Mouse (Mus musculus): ENCODE results near the gene Ppp1r3d. TPM values are rescaled to one million over a fixed set of nuclear protein-coding genes. Genes with fewer than 3 reads are reported as not detected.

The Ppp1r3d gene
- polyA plus RNA-seq, 1 experiment from 2014 or later: 1.4 TPM

- H3K27me3 ChIP-seq: no peaks in the 10 kb centered on the region
- no peak for TF ChIP-seq CTCF (IDR thresholded peaks at IDR 0.05)
- ChIA-PET CTCF (no interaction called here), POLR2A (no interaction called here)
- ATAC-seq: no peak
- no peak for DNase-seq (ENCODE audit: low read depth, low spot score)
- in situ Hi-C loops (cut with MboI; ENCODE audit: low pct_unique_long_range_greater_than_20kb): no loop called here
Measured at GRCm38 (mm10) chr2:178413481-178414260, 601 bp downstream of the Ppp1r3d start.

- ATAC-seq (no peak), DNase-seq (ENCODE audit: low read depth, low spot score) (no peak)
- ChIA-PET CTCF (no interaction called here), POLR2A (no interaction called here)
- H3K27me3 ChIP-seq: no peaks in the 10 kb centered on the region
- in situ Hi-C loops (cut with MboI; ENCODE audit: low pct_unique_long_range_greater_than_20kb): no loop called here
- TF ChIP-seq CTCF (IDR thresholded peaks at IDR 0.05): no peak
Measured at GRCm38 (mm10) chr2:178413081-178413480, 1.2 kb downstream of the Ppp1r3d start.

- in situ Hi-C loops (cut with MboI; ENCODE audit: low pct_unique_long_range_greater_than_20kb): no loop called here
- H3K27me3 ChIP-seq: no peaks in the 10 kb centered on the region
- CTCF ChIA-PET: no interaction called here
- no peak for TF ChIP-seq CTCF (IDR thresholded peaks at IDR 0.05)
- POLR2A ChIA-PET: no interaction called here
- ATAC-seq: no peak
- DNase-seq (ENCODE audit: low read depth, low spot score): no peak
Measured at GRCm38 (mm10) chr2:178412598-178412997, 1.7 kb downstream of the Ppp1r3d start.

DNA sequence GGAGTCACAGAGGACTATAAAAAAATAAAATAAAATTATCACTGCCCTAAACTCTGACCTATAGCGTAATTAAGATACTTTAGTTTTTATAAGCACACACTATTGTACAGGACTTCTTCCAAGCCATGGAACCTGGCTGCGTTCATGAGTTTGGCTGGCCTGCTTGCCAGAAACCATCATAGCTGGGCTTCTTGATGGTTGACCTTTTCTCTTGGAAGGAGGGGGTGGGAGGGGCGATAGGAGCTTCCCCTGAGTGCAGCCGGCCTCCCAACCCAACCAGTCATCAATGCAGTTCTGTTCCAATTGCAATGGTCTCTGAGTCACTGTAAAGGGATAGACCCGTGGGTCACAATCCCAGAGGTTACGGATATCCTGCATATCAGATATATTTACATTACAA, 4.0 kb downstream of the Ppp1r3d start:
- TF ChIP-seq CTCF (IDR thresholded peaks at IDR 0.05): no peak
- POLR2A ChIA-PET: no interaction called here

GRCm38 (mm10) chr2:178409024-178409423, 5.2 kb downstream of the Ppp1r3d start:
- TF ChIP-seq CTCF (IDR thresholded peaks at IDR 0.05): no peak
- in situ Hi-C loops (cut with MboI; ENCODE audit: low pct_unique_long_range_greater_than_20kb): no loop called here
- POLR2A ChIA-PET: no interaction called here
- H3K27me3 ChIP-seq: peaks cover 6% of the 10 kb centered on the region
- CTCF ChIA-PET: no interaction called here
- DNase-seq (ENCODE audit: low read depth, low spot score): no peak
- no peak for ATAC-seq

More for the DNA sequence above, 4.0 kb downstream of the Ppp1r3d start:
- peaks cover 3% of the 10 kb centered on the region for H3K27me3 ChIP-seq
- DNase-seq (ENCODE audit: low read depth, low spot score) (no peak), ATAC-seq (no peak)
- CTCF ChIA-PET: no interaction called here
- in situ Hi-C loops (cut with MboI; ENCODE audit: low pct_unique_long_range_greater_than_20kb): no loop called here

GRCm38 (mm10) chr2:178407053-178407815, 7.0 kb downstream of the Ppp1r3d start, which contains the start of gene Sycp2:
Gene Sycp2 (minus strand): TSS chr2:178407685.
- in situ Hi-C loops (cut with MboI; ENCODE audit: low pct_unique_long_range_greater_than_20kb): no loop called here
- POLR2A ChIA-PET: no interaction called here
- no peak for TF ChIP-seq CTCF (IDR thresholded peaks at IDR 0.05)
- no peak for ATAC-seq
- CTCF ChIA-PET: no interaction called here
- no peak for DNase-seq (ENCODE audit: low read depth, low spot score)
- H3K27me3 ChIP-seq: peaks cover 24% of the 10 kb centered on the region

Other genes with a start within 250 kb of the Ppp1r3d start
- gene Sycp2, start 6.8 kb downstream of the Ppp1r3d start, polyA plus RNA-seq (2021): 0.04 TPM
- 3.4 TPM for gene Fam217b, start 52 bp upstream of the Ppp1r3d start, polyA plus RNA-seq (2021)
- not detected for gene Cdh26, start 16.1 kb upstream of the Ppp1r3d start, polyA plus RNA-seq (2021)